Mouse (Mus musculus) adrenal gland, adult 8-10 months (tissue): ENCODE measurements around the gene Plaur. TPM values are rescaled to one million over a fixed set of nuclear protein-coding genes. Genes with fewer than 3 reads are reported as not detected.
"Not testable (repeated sequence)": the region's sequence is repeated elsewhere in the genome, so short reads cannot be mapped to it uniquely, and the experiment has no call there.

Experiments used
- DNase-seq: peaks from one replicate; pipeline ENCODE4 v3.0.0; 2022
- total RNA-seq, 4 experiments: library from RNA; stranded (reverse); gene quantifications; 2 replicates each; pipeline ENCODE4 v1.2.4; 2022

Plaur gene
- total RNA-seq, 4 experiments from 2014 or later = 9.6 to 19.2 (median 10.2) TPM

- not testable (repeated sequence) for DNase-seq
These were observed 54.0 kb downstream of the Plaur start for GRCm38 (mm10) chr7:24516319-24516718.

- DNase-seq = no peak
These were observed 54.8 kb downstream of the Plaur start for GRCm38 (mm10) chr7:24517077-24517476.

GRCm38 (mm10) chr7:24517654-24518053, 55.4 kb downstream of the Plaur start:
- DNase-seq = no peak

- DNase-seq = no peak
These were observed 56.8 kb downstream of the Plaur start for GRCm38 (mm10) chr7:24519130-24519529.

- not testable (repeated sequence) for DNase-seq
These were observed 57.8 kb downstream of the Plaur start for GRCm38 (mm10) chr7:24520054-24520453.

GRCm38 (mm10) chr7:24522805-24523204, 60.5 kb downstream of the Plaur start:
- DNase-seq = no peak

GRCm38 (mm10) chr7:24523723-24524122, 61.4 kb downstream of the Plaur start:
- no peak for DNase-seq

- no peak for DNase-seq
These were observed 62.7 kb downstream of the Plaur start for GRCm38 (mm10) chr7:24524978-24525377.

Other genes starting within 250 kb of the Plaur start
- 1 to 10 TPM; 4.0 to 4.8 (median 4.3) TPM for gene Zfp109, start 224.9 kb upstream of the Plaur start, total RNA-seq
- gene Zfp108, start 207.7 kb upstream of the Plaur start, total RNA-seq = 1 to 10 TPM; 2.9 to 5.6 (median 4.1) TPM
- gene Zfp93, start 192.1 kb upstream of the Plaur start, total RNA-seq = 1 to 10 TPM; 4.4 to 9.0 (median 5.8) TPM
- gene Zfp61, start 161.3 kb upstream of the Plaur start, total RNA-seq = 10 to 100 TPM in 3 of 4 experiments, 1 to 10 TPM in 1; 7.9 to 19.1 (median 13.4) TPM
- 10 to 100 TPM in 1 of 4 experiments, 1 to 10 TPM in 3; 4.8 to 10.1 (median 7.0) TPM for gene Zfp94, start 145.8 kb upstream of the Plaur start, total RNA-seq
- gene Tescl, start 128.5 kb upstream of the Plaur start, total RNA-seq = under 1 TPM in 1 of 4 experiments, not detected in 3; 0.70 TPM
- gene Lypd5, start 113.3 kb upstream of the Plaur start, total RNA-seq = not detected
- 1 to 10 TPM in 2 of 4 experiments, under 1 TPM in 2; 0.70 to 2.0 (median 1.2) TPM for gene Kcnn4, start 92.2 kb upstream of the Plaur start, total RNA-seq
- 10 to 100 TPM; 20.2 to 39.0 (median 25.9) TPM for gene Smg9, start 62.9 kb upstream of the Plaur start, total RNA-seq
- not detected for gene Irgc1, start 10.2 kb upstream of the Plaur start, total RNA-seq
- gene Cadm4, start 19.5 kb downstream of the Plaur start, total RNA-seq = 1 to 10 TPM; 3.1 to 4.7 (median 4.1) TPM
- gene Zfp428, start 44.5 kb downstream of the Plaur start, total RNA-seq = 1 to 10 TPM; 4.9 to 7.3 (median 5.6) TPM
- gene AC161166.1, start 50.0 kb downstream of the Plaur start, total RNA-seq = not detected
- gene Irgq, start 68.2 kb downstream of the Plaur start, total RNA-seq = 10 to 100 TPM; 26.7 to 30.9 (median 27.8) TPM
- gene Pinlyp, start 83.6 kb downstream of the Plaur start, total RNA-seq = not detected
- gene Xrcc1, start 83.8 kb downstream of the Plaur start, total RNA-seq = 10 to 100 TPM; 39.2 to 55.5 (median 46.6) TPM
- 10 to 100 TPM; 32.4 to 44.0 (median 39.1) TPM for gene Ethe1, start 125.1 kb downstream of the Plaur start, total RNA-seq
- under 1 TPM; 0.20 to 0.59 (median 0.38) TPM for gene Zfp575, start 125.2 kb downstream of the Plaur start, total RNA-seq
- 10 to 100 TPM in 2 of 4 experiments, 1 to 10 TPM in 2; 6.2 to 12.9 (median 9.9) TPM for gene Phldb3, start 148.3 kb downstream of the Plaur start, total RNA-seq
- gene Lypd3, start 174.1 kb downstream of the Plaur start, total RNA-seq = under 1 TPM in 3 of 4 experiments, not detected in 1; 0.34 to 0.96 (median 0.66) TPM
- not detected for gene Tex101, start 214.2 kb downstream of the Plaur start, total RNA-seq
- gene BC049730, start 246.8 kb downstream of the Plaur start, total RNA-seq = not detected